9 mouse cellular contexts compared by ENCODE assay signal in genomic region chr10:82696453-82697079, GRCm38 (mm10). TPM values are rescaled to one million over a fixed set of nuclear protein-coding genes. Genes with fewer than 3 reads are reported as not detected.
A peak's percentile ranks its signal among the peaks of the same experiment; 100 is the strongest.
DNase-seq lines count a peak whose midpoint lies in the region; ATAC-seq and TF ChIP-seq lines count a peak whose summit lies in the region.
"Had no signal": no experiment of that assay in that cellular context is flagged by ENCODE, and none has a peak within 500 bp of the region (broad histone marks: within the 10 kb centered on the region; RNA-seq: fewer than 3 reads in every experiment).

No protein-coding gene starts in this region.

- no peak for TF ChIP-seq CTCF in bone marrow, adult 2 months (IDR thresholded peaks at IDR 0.05; ENCODE audit: control insufficient read depth, insufficient read depth, low read length)

- H3K36me3 ChIP-seq in megakaryocyte, embryonic 14.5 days (replicated peaks; ENCODE audit: low read length) = peaks cover 12% of the 10 kb centered on the region
- no peaks in the 10 kb centered on the region for H3K36me3 ChIP-seq in heart, embryonic 16.5 days (ENCODE audit: control insufficient read depth, insufficient read depth)

- H3K4me1 ChIP-seq in megakaryocyte, embryonic 14.5 days = peaks cover 73% of the 10 kb centered on the region
- peaks cover 5% of the 10 kb centered on the region; the same call in 1 of the 2 replicates for H3K4me1 ChIP-seq in bone marrow, adult 2 months (ENCODE audit: control insufficient read depth, insufficient read depth, low read length)
- peaks cover 16% of the 10 kb centered on the region for H3K4me1 ChIP-seq in heart, embryonic 16.5 days (ENCODE audit: control insufficient read depth, insufficient read depth, low read length)

- DNase-seq in left cerebral cortex, postnatal 10 days (ENCODE audit: extremely low spot score in 1 of 2, low spot score in 2 of 2) = no peak
- no peak for DNase-seq in right cerebral cortex, adult 2 months (ENCODE audit: low spot score in 2 of 2)
- DNase-seq: layer of hippocampus, postnatal 36 days had no signal

- H3K27ac ChIP-seq in bone marrow, adult 2 months (ENCODE audit: control insufficient read depth, insufficient read depth, low read depth, low read length, poor library complexity) = peak overlapping the region; percentile 30
- peak overlapping the region; percentile 65 for H3K27ac ChIP-seq in heart, embryonic 16.5 days (ENCODE audit: low read length)
- H3K27ac ChIP-seq: midbrain, embryonic 10.5 days had no signal

- intact Hi-C loops in left cerebral cortex, postnatal 10 days (cut with DNase I) = no loop called here

- no peak for TF ChIP-seq POLR2A in bone marrow, adult 2 months (IDR thresholded peaks at IDR 0.05; ENCODE audit: borderline replicate concordance, control insufficient read depth, low read depth, low read length)

- H3K27me3 ChIP-seq in megakaryocyte, embryonic 14.5 days (replicated peaks) = peaks cover under 1% of the 10 kb centered on the region
- H3K27me3 ChIP-seq in heart, embryonic 16.5 days (ENCODE audit: control insufficient read depth, insufficient read depth, low read length) = no peaks in the 10 kb centered on the region

- no peak for ATAC-seq in megakaryocyte, adult 5-6 weeks (ENCODE audit: poor library complexity, severe bottlenecking)
- ATAC-seq in heart, embryonic 16.5 days (replicated peaks; ENCODE audit: extremely low read depth, insufficient read depth, low FRiP score) = no peak
- ATAC-seq in megakaryocyte-erythroid progenitor cell, adult 5-6 weeks (replicated peaks; ENCODE audit: low FRiP score, low TSS enrichment, poor library complexity, severe bottlenecking) = peak; percentile 64

- H3K9ac ChIP-seq in heart, embryonic 16.5 days (ENCODE audit: low read length) = no peak overlapping the region

- 34% methylated on average over 4 of the region's 4 CpGs for WGBS in bone marrow, adult 2 months
- WGBS in heart, embryonic 16.5 days = 49% methylated on average over 4 of the region's 4 CpGs

- H3K4me3 ChIP-seq in megakaryocyte, embryonic 14.5 days (replicated peaks) = peak overlapping the region; percentile 78
- H3K4me3 ChIP-seq in bone marrow, adult 2 months (replicated peaks; ENCODE audit: control insufficient read depth, low read depth, low read length) = no peak overlapping the region
- no peak overlapping the region for H3K4me3 ChIP-seq in heart, embryonic 16.5 days (ENCODE audit: low read length)
- H3K4me3 ChIP-seq: midbrain, embryonic 10.5 days had no signal

- H3K9me3 ChIP-seq in megakaryocyte, embryonic 14.5 days = no peaks in the 10 kb centered on the region
- no peaks in the 10 kb centered on the region for H3K9me3 ChIP-seq in heart, embryonic 16.5 days (replicated peaks; ENCODE audit: control insufficient read depth, low read length)
- H3K9me3 ChIP-seq: midbrain, embryonic 10.5 days had no signal

- H3K4me2 ChIP-seq in heart, embryonic 16.5 days (ENCODE audit: low read depth, low read length) = no peak overlapping the region

RNA-seq across cellular contexts. Expression of gene Hcfc2, which starts 0.6 kb away (rescaled TPM):
- polyA plus RNA-seq in megakaryocyte, embryonic 14.5 days (2012; ENCODE audit: insufficient read depth, low replicate concordance) = 1.9 and 2.9 TPM in 2 replicates
- 15.6 and 20.9 TPM in 2 replicates for total RNA-seq in megakaryocyte, adult 5-6 weeks (2015)
- 22.1 and 32.8 TPM in 2 replicates for total RNA-seq in megakaryocyte, adult 5-6 weeks (2017)
- 6.3 and 10.6 TPM in 2 replicates for polyA plus RNA-seq in bone marrow, adult 2 months (2011; ENCODE audit: insufficient read depth, insufficient read length, low replicate concordance, missing spikeins)
- 35.2 and 38.4 TPM in 2 replicates for polyA plus RNA-seq in heart, embryonic 16.5 days (2015; fragmentation: Nextera tagmentation; extraction: Ambion mirVana)
- 21.5 and 25.7 TPM in 2 replicates for total RNA-seq in megakaryocyte-erythroid progenitor cell, adult 5-6 weeks (2014; fragmentation: Nextera tagmentation)
- total RNA-seq in megakaryocyte-erythroid progenitor cell, adult 5-6 weeks (2017) = 30.9 and 80.3 TPM in 2 replicates
- 10 to 100 TPM; 28.1 to 29.7 TPM for total RNA-seq in left cerebral cortex, postnatal 10 days (2021)

RNA-seq across cellular contexts. Expression of gene Glt8d2, which starts 6.1 kb away (rescaled TPM):
- polyA plus RNA-seq in megakaryocyte, embryonic 14.5 days (2012; ENCODE audit: insufficient read depth, low replicate concordance) = not detected in 2 replicates
- total RNA-seq in megakaryocyte, adult 5-6 weeks (2015) = 0.18 TPM in 1 of 2 replicates, not detected in the other
- total RNA-seq in megakaryocyte, adult 5-6 weeks (2017) = 1.0 TPM in 1 of 2 replicates, not detected in the other
- polyA plus RNA-seq in bone marrow, adult 2 months (2011; ENCODE audit: insufficient read depth, insufficient read length, low replicate concordance, missing spikeins) = not detected in 2 replicates
- polyA plus RNA-seq in heart, embryonic 16.5 days (2015; fragmentation: Nextera tagmentation; extraction: Ambion mirVana) = 4.3 and 5.0 TPM in 2 replicates
- 2.3 TPM in 1 of 2 replicates, not detected in the other for total RNA-seq in megakaryocyte-erythroid progenitor cell, adult 5-6 weeks (2014; fragmentation: Nextera tagmentation)
- 1.3 TPM in 1 of 2 replicates, not detected in the other for total RNA-seq in megakaryocyte-erythroid progenitor cell, adult 5-6 weeks (2017)
- 1 to 10 TPM; 2.7 to 2.9 TPM for total RNA-seq in left cerebral cortex, postnatal 10 days (2021)
